Mouse (Mus musculus): ENCODE data around the gene Chsy1.

The Chsy1 gene

DNA sequence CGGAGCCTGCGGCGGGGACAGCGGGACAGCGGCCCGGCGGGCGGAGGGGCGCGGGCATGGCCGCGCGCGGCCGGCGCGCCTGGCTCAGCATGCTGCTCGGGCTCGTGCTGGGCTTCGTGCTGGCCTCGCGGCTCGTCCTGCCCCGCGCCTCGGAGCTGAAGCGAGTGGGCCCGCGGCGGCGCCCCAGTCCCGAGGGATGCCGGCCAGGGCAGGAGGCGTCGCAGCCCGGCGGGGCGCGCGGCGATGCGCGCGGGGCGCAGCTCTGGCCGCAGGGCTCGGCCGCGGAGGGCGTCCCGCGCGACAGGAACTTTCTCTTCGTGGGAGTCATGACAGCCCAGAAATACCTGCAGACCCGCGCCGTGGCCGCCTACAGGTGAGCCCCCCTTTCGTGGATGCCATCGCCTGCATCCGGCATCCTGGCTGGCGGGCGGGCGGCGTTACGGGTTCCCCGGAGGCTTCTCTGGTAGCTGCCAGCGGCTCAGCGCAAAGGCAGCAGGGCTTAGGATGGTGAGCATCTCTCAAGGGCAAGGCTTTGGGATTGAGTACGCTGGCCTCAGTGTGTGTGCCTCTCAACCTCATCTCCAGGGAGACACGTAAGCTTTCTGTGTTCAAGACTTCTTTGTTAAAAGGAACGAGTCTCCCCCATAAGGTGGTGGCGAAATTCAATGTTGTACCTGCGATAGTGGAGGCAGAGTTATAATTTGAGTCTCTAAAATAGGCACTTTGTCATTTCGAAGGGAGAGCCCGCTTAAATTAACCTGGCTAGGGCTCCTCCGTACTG is 730 bp downstream of the Chsy1 start:
- no peak for DNase-seq (ENCODE audit: low spot score in 2 of 2)

GRCm38 (mm10) chr7:66110636-66111112 is 1.4 kb downstream of the Chsy1 start:
- DNase-seq (ENCODE audit: low spot score in 2 of 2) = no peak

DNA sequence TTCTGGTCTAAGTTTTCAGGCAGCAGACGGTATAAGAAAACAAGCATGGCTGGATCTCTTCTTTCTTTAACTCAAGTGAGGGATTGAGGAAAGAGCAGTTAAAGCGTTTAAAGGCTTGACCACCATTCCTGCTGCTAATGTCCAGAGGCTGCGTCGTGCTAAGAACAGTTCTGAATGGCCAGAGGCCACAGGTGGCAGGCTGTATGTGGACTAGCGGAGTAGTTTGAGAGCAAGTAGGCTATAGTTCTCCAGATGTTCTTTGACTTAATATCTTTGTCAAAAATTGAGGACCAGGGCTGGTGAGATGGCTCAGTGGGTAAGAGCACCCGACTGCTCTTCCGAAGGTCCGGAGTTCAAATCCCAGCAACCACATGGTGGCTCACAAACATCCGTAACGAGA is 1.9 kb downstream of the Chsy1 start:
- DNase-seq (ENCODE audit: low spot score in 2 of 2) = no peak

- DNase-seq (ENCODE audit: low spot score in 2 of 2) = no peak
These were observed 4.2 kb downstream of the Chsy1 start for GRCm38 (mm10) chr7:66113561-66113960.

GRCm38 (mm10) chr7:66115821-66116343 is 6.6 kb downstream of the Chsy1 start:
- DNase-seq (ENCODE audit: low spot score in 2 of 2) = no peak

DNA sequence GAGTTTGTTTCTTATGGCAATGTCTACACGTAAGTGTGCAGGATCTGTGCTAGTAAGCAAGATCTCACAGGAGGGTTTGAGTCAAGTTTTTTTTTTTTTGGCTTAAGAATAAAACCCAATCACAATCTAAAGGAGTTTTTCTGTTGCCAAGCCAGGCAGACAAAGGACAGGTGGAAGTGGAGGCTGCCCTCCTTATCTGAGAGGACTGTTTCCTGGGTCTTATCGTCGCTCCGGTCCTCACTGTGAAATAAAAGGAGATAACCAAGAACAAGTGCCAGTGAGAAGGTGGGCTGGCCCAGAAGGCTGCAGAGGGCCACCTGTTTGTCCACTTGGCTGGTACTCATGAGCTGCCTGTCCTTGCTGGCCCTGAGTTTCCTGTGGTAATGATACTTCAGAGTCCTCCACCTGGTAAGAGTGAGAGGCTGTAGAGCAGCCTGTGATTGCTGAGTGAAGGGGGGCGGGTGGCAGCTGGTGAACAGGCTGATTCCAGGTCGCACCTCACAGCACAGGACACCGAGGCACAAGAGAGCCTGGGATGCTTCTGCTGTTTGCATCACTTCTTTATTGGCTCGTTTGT is 7.7 kb downstream of the Chsy1 start:
- DNase-seq (ENCODE audit: low spot score in 2 of 2) = no peak

DNA sequence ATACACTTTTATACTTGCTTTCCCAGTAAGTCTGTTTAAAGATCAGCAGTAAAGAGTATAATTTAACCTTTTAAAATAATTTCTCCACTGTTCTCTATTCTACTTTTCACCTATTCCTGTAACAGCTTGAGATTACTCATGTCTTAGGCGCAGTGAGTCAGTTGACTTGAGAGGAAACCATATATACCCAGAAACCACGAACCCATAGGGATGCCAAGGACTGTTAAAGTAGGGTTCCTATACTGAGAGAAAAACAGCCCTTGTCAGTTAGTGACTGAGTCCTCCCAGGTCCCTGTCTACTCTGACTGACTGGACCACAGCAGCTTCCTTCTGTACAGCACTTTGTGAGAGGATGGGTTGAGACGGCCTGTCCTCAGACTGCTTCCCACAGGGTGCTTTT is 8.7 kb downstream of the Chsy1 start:
- DNase-seq (ENCODE audit: low spot score in 2 of 2) = no peak

GRCm38 (mm10) chr7:66118796-66119195 is 9.5 kb downstream of the Chsy1 start:
- DNase-seq (ENCODE audit: low spot score in 2 of 2) = no peak

DNA sequence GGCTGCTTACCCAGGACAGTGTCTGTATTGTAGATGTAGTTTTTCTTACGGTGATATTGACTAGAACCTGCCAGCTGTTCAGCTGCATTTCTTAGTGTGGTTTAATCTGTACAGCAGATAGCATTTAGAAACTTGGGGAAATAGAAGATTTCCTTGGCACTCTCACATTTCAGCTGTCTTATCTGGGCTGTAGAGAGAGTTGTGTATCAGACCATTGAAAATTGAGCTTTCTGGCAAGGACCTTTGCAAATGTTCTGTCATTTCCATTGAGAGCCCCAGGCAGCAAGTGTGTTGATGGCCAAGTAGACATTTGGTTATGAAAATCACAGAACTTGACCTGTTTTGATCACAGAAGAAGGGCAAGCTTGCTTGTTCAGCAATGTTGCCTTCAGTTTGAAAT is 10.8 kb downstream of the Chsy1 start:
- no peak for DNase-seq (ENCODE audit: low spot score in 2 of 2)

- DNase-seq (ENCODE audit: low spot score in 2 of 2) = no peak
These were observed 11.5 kb downstream of the Chsy1 start for GRCm38 (mm10) chr7:66120702-66121396.

DNA sequence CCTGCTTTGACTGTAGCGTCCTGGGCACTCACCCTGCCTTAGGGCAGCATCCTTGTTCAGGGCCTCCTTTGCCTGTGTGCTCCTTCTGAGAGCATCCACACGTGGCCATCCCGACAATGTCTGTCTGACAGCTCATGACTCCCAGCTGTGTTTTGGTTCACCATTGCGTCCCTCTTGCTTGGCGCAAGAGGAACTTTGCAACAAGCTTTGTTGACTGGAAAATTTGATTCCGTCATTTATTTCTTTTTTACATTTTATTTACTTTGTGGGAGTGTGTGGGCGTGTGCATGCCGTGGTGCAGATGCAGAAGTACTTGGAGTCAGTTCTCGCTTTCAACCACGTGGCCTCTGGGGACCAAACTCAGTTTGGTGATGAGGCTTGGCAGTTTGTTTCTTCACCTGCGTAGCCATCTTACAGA is 15.2 kb downstream of the Chsy1 start:
- DNase-seq (ENCODE audit: low spot score in 2 of 2) = no peak

- DNase-seq (ENCODE audit: low spot score in 2 of 2) = no peak
These were observed 16.1 kb downstream of the Chsy1 start for GRCm38 (mm10) chr7:66125368-66125767.

DNA sequence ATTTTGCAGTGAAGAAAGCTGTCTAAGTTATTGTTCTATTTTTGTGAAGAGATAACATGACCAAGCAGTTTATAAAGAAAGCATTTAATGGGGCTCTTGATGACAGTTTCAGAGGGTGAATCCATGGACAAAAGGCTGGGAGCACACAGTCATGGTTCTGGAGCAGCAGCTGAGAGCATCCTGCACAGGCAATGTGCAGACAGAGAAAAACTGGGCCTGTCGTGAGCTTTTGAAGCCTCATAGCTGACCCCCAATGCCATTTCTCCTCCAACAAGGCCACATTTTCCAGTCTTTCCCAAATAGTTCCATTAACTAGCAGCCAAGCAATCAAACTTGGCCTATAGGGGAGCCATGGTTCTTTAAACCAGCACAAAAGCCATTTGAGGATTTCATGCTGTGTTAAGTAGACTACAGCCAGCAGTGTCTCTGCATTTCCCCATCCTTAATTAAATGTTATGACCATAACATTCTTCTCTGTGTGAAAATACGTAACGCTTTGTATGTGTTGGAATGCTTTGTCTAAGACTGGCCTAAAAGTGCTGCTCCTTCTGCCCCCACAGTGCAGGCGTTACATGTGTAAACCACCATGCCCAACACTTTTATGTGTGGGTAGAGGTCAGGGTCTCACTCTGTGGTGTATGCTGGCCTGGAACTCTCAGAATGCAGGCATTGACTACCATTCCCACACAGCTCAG is 18.8 kb downstream of the Chsy1 start:
- DNase-seq (ENCODE audit: low spot score in 2 of 2) = no peak

- DNase-seq (ENCODE audit: low spot score in 2 of 2) = no peak
These were observed 19.5 kb downstream of the Chsy1 start for GRCm38 (mm10) chr7:66128857-66129256.

DNA sequence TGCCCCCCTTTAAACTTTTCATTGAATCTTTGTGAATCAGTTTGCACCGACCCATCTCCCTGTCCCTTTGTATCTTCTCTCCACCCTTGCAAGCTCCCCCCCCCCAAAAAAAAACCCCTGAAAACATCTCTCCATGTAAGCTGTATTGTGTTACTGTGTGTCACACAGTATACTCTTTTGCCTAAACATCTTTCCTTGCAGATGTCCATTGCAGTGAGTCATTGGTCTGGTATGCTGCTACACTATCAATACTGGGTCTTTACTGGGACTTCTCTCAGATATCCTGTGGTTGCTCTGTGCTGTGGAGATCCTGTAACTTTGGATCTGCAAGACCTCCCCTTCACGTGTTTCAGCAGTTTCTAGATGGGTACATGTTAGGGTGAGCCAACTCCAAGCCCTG is 21.0 kb downstream of the Chsy1 start:
- DNase-seq (ENCODE audit: low spot score in 2 of 2) = no peak

DNA sequence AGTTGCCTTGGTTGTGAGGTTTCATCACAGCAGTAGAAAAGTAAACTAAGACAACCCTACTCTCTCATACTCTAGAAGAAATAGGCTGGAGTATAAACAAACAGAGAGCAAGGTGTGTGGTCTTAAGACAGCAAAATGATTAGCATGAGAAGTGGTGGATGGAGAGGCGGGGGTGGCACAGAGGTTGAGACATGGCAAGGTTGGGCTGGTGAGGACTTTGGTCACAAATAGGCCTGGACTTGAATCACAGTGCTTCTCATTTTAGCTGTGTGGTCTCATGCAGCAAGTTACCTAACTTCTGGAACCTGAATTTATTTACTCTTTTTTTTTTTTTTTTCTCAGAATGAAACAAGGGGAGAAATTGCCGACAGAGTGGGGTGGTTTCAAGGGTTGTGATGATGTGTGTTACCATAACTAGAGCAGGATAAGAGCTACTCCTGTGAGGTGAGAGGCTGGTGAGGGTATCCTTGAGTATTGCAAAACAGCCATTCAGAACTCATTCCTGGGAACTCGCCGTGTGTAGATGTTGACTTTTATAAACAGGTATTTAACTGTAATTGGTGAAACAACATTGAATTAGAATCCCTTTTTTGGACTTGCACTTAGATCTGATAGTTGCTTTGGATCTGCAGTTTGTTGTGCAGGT is 22.6 kb downstream of the Chsy1 start:
- no peak for DNase-seq (ENCODE audit: low spot score in 2 of 2)

GRCm38 (mm10) chr7:66134154-66134553 is 24.8 kb downstream of the Chsy1 start:
- DNase-seq (ENCODE audit: low spot score in 2 of 2) = no peak

GRCm38 (mm10) chr7:66135644-66136043 is 26.3 kb downstream of the Chsy1 start:
- peak; percentile 26 to 39 for DNase-seq (ENCODE audit: low spot score in 2 of 2)

DNA sequence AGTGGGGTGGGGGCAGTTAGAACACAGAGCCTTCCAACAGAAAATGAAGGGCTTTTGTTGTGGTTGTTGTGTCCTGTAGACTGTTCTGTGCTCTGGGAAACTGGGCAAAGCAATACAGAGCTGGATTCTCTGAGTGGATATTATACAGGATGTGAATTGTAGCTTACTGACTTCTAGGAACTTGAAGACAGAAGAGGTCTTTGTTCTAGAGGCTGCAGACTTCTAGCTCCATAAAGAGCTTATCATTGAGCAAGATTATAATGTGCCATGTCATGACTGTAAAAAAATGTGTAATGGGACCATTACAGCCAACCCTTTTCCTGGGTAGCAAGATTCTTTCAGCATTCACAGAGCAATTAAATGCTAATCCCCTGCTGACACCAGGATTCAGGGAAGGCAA is 26.9 kb downstream of the Chsy1 start:
- no peak for DNase-seq (ENCODE audit: low spot score in 2 of 2)

DNA sequence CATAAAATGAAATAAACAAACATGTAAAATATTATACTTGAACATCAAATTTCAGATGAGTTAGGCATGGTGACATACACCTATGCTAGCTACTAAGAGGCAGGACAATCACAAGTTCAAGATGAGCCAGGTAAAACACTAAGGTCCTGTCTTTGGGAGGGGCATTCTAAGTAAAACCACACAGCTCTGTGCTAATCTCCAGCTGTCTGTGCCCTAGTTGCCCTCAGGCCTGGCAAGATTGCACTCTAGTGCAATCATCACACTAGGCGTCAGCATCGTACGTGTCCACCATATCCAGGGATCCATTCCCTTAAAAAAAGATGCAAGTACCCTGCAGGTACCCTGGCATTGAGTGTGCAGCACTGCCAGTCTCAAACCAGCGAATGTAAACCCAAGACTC is 28.0 kb downstream of the Chsy1 start:
- no peak for DNase-seq (ENCODE audit: low spot score in 2 of 2)

DNA sequence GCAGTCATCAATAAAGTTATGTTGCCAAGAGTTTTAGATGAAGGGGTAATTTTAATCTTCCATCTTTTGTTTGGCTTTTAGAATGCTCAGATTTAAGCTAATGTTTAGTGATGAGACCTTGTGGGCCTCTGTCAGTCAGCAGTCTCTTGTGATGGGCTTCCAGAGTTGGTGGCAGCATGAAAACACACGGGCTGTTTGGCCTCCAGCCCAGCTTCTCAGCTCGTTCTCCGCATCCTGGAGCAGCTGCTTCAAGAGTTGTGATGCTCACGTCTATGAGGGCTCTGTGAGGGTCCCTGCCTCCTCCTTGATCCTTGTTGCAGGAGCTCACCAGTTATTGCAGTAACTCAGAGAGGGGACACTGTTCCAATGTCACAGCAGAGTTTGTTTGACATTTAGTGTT is 29.0 kb downstream of the Chsy1 start:
- no peak for DNase-seq (ENCODE audit: low spot score in 2 of 2)

- no peak for DNase-seq (ENCODE audit: low spot score in 2 of 2)
These were observed 29.6 kb downstream of the Chsy1 start for GRCm38 (mm10) chr7:66138878-66139277.

All from heart, adult 9 months (tissue).